Mouse (Mus musculus) kidney, embryonic 16.5 days (tissue): ENCODE data around the gene Rbbp9. TPM values are rescaled to one million over a fixed set of nuclear protein-coding genes. Genes with fewer than 3 reads are reported as not detected.

Experiments
- ATAC-seq: fragments of 200-750 bp; cut with Nextera tagmentation; 2 replicates; pipeline ENCODE4 v1.8.0; 2017; ENCODE audit warnings: moderate TSS enrichment; ENCODE audit not compliant: low FRiP score, low TSS enrichment
- H3K27ac ChIP-seq: fragments of 300-500 bp; sonication (generic); 2 replicates; pipeline ENCODE4 v1.5.1; 2014; ENCODE audit warnings: low read length
- H3K27me3 ChIP-seq: fragments of 300-500 bp; sonication (generic); 2 replicates; pipeline ENCODE4 v1.6.1; 2014; ENCODE audit warnings: low read length, control low read depth, mixed read lengths; ENCODE audit not compliant: insufficient read depth
- H3K36me3 ChIP-seq: fragments of 300-500 bp; sonication (generic); 2 replicates; pipeline ENCODE4 v1.6.1; 2014; ENCODE audit warnings: low read length, control low read depth, mixed read lengths; ENCODE audit not compliant: insufficient read depth
- H3K4me1 ChIP-seq: fragments of 300-500 bp; sonication (generic); 2 replicates; pipeline ENCODE4 v1.6.1; 2014; ENCODE audit warnings: low read length, control low read depth, mixed read lengths; ENCODE audit not compliant: insufficient read depth
- H3K4me2 ChIP-seq: fragments of 300-500 bp; sonication (generic); replicated peaks from 2 replicates; pipeline ENCODE4 v1.6.1; 2014; ENCODE audit warnings: low read depth, low read length
- H3K4me3 ChIP-seq: fragments of 300-500 bp; sonication (generic); 2 replicates; pipeline ENCODE4 v1.5.1; 2014; ENCODE audit warnings: mild to moderate bottlenecking, low read length
- H3K9ac ChIP-seq: fragments of 300-500 bp; sonication (generic); replicated peaks from 2 replicates; pipeline ENCODE4 v1.6.1; 2014; ENCODE audit warnings: low read length
- H3K9me3 ChIP-seq: fragments of 300-500 bp; sonication (generic); 2 replicates; pipeline ENCODE4 v1.6.1; 2016; ENCODE audit warnings: low read length, control low read depth
- WGBS: fragments of 180-500 bp; shearing (Covaris S2); extraction: QIAGEN DNeasy Blood & Tissue Kit; methylation state at CpG from one replicate; pipeline ENCODE4 v1.1.7; 2014; 5-methylcytosine and 5-hydroxymethylcytosine counted together
- polyA plus RNA-seq: library from polyadenylated mRNA; unstranded; fragments of >200 nt; fragmentation: Nextera tagmentation; extraction: Ambion mirVana; gene quantifications from 2 replicates; pipeline ENCODE4 v1.2.1, GENCODE M21; 2015

Gene Rbbp9
- polyA plus RNA-seq, 1 experiment from 2014 or later, result 99.2 TPM

DNA sequence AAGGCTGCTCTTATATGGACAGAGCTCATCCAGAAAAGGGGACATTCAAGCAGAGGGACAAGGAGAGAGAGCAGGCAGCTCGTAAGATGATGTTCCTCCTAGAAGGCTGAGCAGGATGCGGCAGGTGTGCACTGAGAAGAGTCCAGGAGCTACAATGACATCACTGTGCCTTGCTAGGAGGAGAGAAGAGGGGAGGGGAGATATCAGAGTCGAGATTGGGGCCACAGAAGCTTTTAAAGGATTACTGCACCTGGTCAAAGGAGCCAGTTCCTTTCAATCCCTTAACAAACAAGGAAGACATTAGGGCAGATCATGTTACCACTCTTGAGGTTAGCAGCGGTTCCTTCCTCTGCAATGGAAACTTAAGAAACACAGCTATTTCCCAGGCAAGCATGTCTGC, 3.1 kb downstream of the Rbbp9 start:
- Histone ChIP-seq H3K9ac (no peak overlapping the region), H3K9me3 (no peaks in the 10 kb centered on the region), H3K36me3 (peaks cover 35% of the 10 kb centered on the region), H3K4me1 (peaks cover 29% of the 10 kb centered on the region), H3K27me3 (no peaks in the 10 kb centered on the region), H3K27ac (peak overlapping the region; percentile 3; the same call in 1 of the 2 replicates), H3K4me3 (no peak overlapping the region), H3K4me2 (no peak overlapping the region)
- ATAC-seq, result no peak
- WGBS, result 67% methylated on average over 4 of the region's 4 CpGs

DNA sequence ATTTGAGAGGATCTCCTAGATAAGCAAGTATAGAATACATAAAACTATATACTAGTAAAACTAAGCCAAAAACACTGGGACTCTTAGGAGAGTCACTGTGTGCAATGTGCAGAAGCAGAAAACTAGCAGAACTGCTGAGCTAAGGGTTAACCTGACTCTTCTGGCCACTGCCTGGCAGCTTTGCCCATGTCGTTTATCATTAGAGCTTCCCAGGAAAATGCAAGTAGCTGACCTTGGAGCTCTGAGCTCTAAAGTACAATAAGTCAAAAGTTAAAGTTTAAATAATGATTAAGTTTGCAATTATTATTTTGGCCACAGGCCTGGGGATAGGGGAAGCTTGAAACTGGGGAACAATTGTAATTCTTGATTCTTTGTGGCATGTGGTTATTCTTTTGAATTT, 5.2 kb downstream of the Rbbp9 start:
- H3K4me1 ChIP-seq, result peaks cover 29% of the 10 kb centered on the region
- no peaks in the 10 kb centered on the region for H3K9me3 ChIP-seq
- 24% methylated on average over 1 of the region's 1 CpGs for WGBS
- peaks cover 43% of the 10 kb centered on the region for H3K36me3 ChIP-seq
- H3K4me3 ChIP-seq, result no peak overlapping the region
- ATAC-seq, result no peak
- H3K9ac ChIP-seq, result no peak overlapping the region
- 0 out of 2 replicates have a peak overlapping the region, but pooled peaks have one; percentile 4 for H3K4me2 ChIP-seq
- no peaks in the 10 kb centered on the region for H3K27me3 ChIP-seq
- peak overlapping the region; percentile 89; the same call in 1 of the 2 replicates for H3K27ac ChIP-seq

- peak; percentile 83 for ATAC-seq
- Histone ChIP-seq H3K9me3 (no peaks in the 10 kb centered on the region), H3K36me3 (peaks cover 47% of the 10 kb centered on the region), H3K9ac (no peak overlapping the region), H3K4me1 (peaks cover 29% of the 10 kb centered on the region), H3K27me3 (no peaks in the 10 kb centered on the region), H3K4me3 (no peak overlapping the region), H3K4me2 (0 out of 2 replicates have a peak overlapping the region, but pooled peaks have one; percentile 9), H3K27ac (peak overlapping the region; percentile 90)
- WGBS, result 64% methylated on average over 2 of the region's 2 CpGs
Measured at GRCm38 (mm10) chr2:144545061-144545460, 5.6 kb downstream of the Rbbp9 start.

- H3K4me3 ChIP-seq, result no peak overlapping the region
- 61% methylated on average over 6 of the region's 6 CpGs for WGBS
- H3K4me1 ChIP-seq, result peaks cover 25% of the 10 kb centered on the region
- peaks cover 51% of the 10 kb centered on the region for H3K36me3 ChIP-seq
- ATAC-seq, result peak; percentile 81
- H3K9ac ChIP-seq, result no peak overlapping the region
- no peaks in the 10 kb centered on the region for H3K27me3 ChIP-seq
- no peaks in the 10 kb centered on the region for H3K9me3 ChIP-seq
- H3K27ac ChIP-seq, result peak overlapping the region; percentile 90
- H3K4me2 ChIP-seq, result peak overlapping the region; percentile 9; the same call in 1 of the 2 replicates
Measured at GRCm38 (mm10) chr2:144544630-144545029, 6.0 kb downstream of the Rbbp9 start.

- H3K27ac ChIP-seq, result peak overlapping the region; percentile 90
- WGBS, result 89% methylated on average over 6 of the region's 6 CpGs
- peaks cover 19% of the 10 kb centered on the region for H3K4me1 ChIP-seq
- no peak overlapping the region for H3K4me3 ChIP-seq
- peaks cover 60% of the 10 kb centered on the region for H3K36me3 ChIP-seq
- H3K4me2 ChIP-seq, result no peak overlapping the region
- no peak for ATAC-seq
- H3K27me3 ChIP-seq, result no peaks in the 10 kb centered on the region
- no peaks in the 10 kb centered on the region for H3K9me3 ChIP-seq
- no peak overlapping the region for H3K9ac ChIP-seq
Measured at GRCm38 (mm10) chr2:144543670-144544069, 7.0 kb downstream of the Rbbp9 start.

- 93% methylated on average over 4 of the region's 4 CpGs for WGBS
- H3K4me1 ChIP-seq, result peaks cover 11% of the 10 kb centered on the region
- H3K27ac ChIP-seq, result no peak overlapping the region
- H3K4me3 ChIP-seq, result no peak overlapping the region
- no peak overlapping the region for H3K4me2 ChIP-seq
- H3K27me3 ChIP-seq, result no peaks in the 10 kb centered on the region
- no peaks in the 10 kb centered on the region for H3K9me3 ChIP-seq
- H3K36me3 ChIP-seq, result peaks cover 65% of the 10 kb centered on the region
- no peak for ATAC-seq
- H3K9ac ChIP-seq, result no peak overlapping the region
Measured at GRCm38 (mm10) chr2:144541246-144541645, 9.4 kb downstream of the Rbbp9 start.

- peaks cover 73% of the 10 kb centered on the region for H3K36me3 ChIP-seq
- H3K27ac ChIP-seq, result no peak overlapping the region
- no peak overlapping the region for H3K9ac ChIP-seq
- no peaks in the 10 kb centered on the region for H3K27me3 ChIP-seq
- 83% methylated on average over 7 of the region's 7 CpGs for WGBS
- H3K9me3 ChIP-seq, result no peaks in the 10 kb centered on the region
- no peak for ATAC-seq
- H3K4me1 ChIP-seq, result no peaks in the 10 kb centered on the region
- no peak overlapping the region for H3K4me3 ChIP-seq
- H3K4me2 ChIP-seq, result no peak overlapping the region
Measured at GRCm38 (mm10) chr2:144537123-144537522, 13.5 kb downstream of the Rbbp9 start.

DNA sequence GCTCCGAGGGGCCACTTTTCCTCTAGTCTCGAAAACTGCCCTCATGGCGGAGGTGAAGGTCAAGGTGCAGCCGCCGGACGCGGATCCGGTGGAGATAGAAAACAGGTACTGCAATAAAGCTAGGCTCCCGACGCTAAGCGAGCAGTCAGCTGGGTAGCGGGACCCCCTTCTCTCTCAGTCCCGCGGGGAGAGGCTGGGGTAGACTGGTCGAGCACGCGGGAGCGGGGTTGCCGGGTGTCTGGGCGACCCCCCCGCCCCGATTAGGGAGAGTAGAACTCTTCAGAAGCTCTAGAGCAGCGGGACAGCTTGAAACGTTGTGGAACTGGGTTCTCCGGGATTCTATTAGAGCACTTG, 22.9 kb downstream of the Rbbp9 start:
- WGBS, result under 1% methylated on average over 24 of the region's 25 CpGs
- Histone ChIP-seq H3K9me3 (no peaks in the 10 kb centered on the region), H3K4me1 (peaks cover 16% of the 10 kb centered on the region), H3K36me3 (peaks cover 10% of the 10 kb centered on the region), H3K27ac (peak overlapping the region; percentile 93), H3K9ac (peak overlapping the region; percentile 88), H3K27me3 (no peaks in the 10 kb centered on the region), H3K4me3 (peak overlapping the region; percentile 86), H3K4me2 (peak overlapping the region; percentile 78)
- ATAC-seq, result peak; percentile 55

- H3K27ac ChIP-seq, result peak within 1 kb of the TSS; percentile 93
- under 1% methylated on average over 54 of the region's 56 CpGs for WGBS
- ATAC-seq, result peak; percentile 99
- peaks cover 16% of the 10 kb centered on the region for H3K4me1 ChIP-seq
- no peaks in the 10 kb centered on the region for H3K9me3 ChIP-seq
- H3K9ac ChIP-seq, result peak within 1 kb of the TSS; percentile 88
- no peaks in the 10 kb centered on the region for H3K27me3 ChIP-seq
- peak within 1 kb of the TSS; percentile 78 for H3K4me2 ChIP-seq
- H3K36me3 ChIP-seq, result peaks cover 6% of the 10 kb centered on the region
- peak within 1 kb of the TSS; percentile 86 for H3K4me3 ChIP-seq
Measured at GRCm38 (mm10) chr2:144526981-144527820, 23.5 kb downstream of the Rbbp9 start, which contains the start of the genes Dzank1 and Polr3f. Gene Dzank1 (minus strand): TSS chr2:144527414. Gene Polr3f (plus strand): TSS chr2:144527718.

GRCm38 (mm10) chr2:144525856-144526255, 24.8 kb downstream of the Rbbp9 start:
- 52% methylated on average over 10 of the region's 10 CpGs for WGBS
- H3K27ac ChIP-seq, result no peak overlapping the region
- ATAC-seq, result no peak
- no peaks in the 10 kb centered on the region for H3K27me3 ChIP-seq
- no peak overlapping the region for H3K4me3 ChIP-seq
- no peaks in the 10 kb centered on the region for H3K9me3 ChIP-seq
- H3K4me2 ChIP-seq, result no peak overlapping the region
- no peaks in the 10 kb centered on the region for H3K36me3 ChIP-seq
- H3K4me1 ChIP-seq, result peaks cover 16% of the 10 kb centered on the region
- H3K9ac ChIP-seq, result no peak overlapping the region
